Mouse (Mus musculus) liver, embryonic 12.5 days (tissue): ENCODE measurements around the gene Ngb. TPM values are rescaled to one million over a fixed set of nuclear protein-coding genes. Genes with fewer than 3 reads are reported as not detected.

ENCODE experiments used
- polyA plus RNA-seq: library from polyadenylated mRNA; unstranded; fragments of >200 nt; fragmentation: Nextera tagmentation; extraction: Ambion mirVana; gene quantifications from 2 replicates; pipeline ENCODE4 v1.2.1, GENCODE M21; 2016

Ngb gene
- polyA plus RNA-seq, 1 experiment from 2014 or later = 0.17 TPM

Other genes with a start within 250 kb of the Ngb start
- 6.7 and 7.7 TPM in 2 replicates for gene Irf2bpl, start 217.7 kb downstream of the Ngb start, polyA plus RNA-seq
- 18.0 and 19.2 TPM in 2 replicates for gene Cipc, start 155.5 kb downstream of the Ngb start, polyA plus RNA-seq
- gene Zdhhc22, start 112.1 kb downstream of the Ngb start, polyA plus RNA-seq = not detected in 2 replicates
- gene Tmem63c, start 81.2 kb downstream of the Ngb start, polyA plus RNA-seq = not detected in 2 replicates
- gene Gstz1, start 44.6 kb upstream of the Ngb start, polyA plus RNA-seq = 44.8 and 49.2 TPM in 2 replicates
- gene Pomt2, start 45.4 kb upstream of the Ngb start, polyA plus RNA-seq = 7.1 and 7.3 TPM in 2 replicates
- gene Samd15, start 97.2 kb upstream of the Ngb start, polyA plus RNA-seq = 16.2 and 16.7 TPM in 2 replicates
- 1.3 and 1.4 TPM in 2 replicates for gene Tmed8, start 97.9 kb upstream of the Ngb start, polyA plus RNA-seq
- 0.32 and 0.49 TPM in 2 replicates for gene Noxred1, start 136.2 kb upstream of the Ngb start, polyA plus RNA-seq
- 11.6 and 13.6 TPM in 2 replicates for gene Vipas39, start 163.7 kb upstream of the Ngb start, polyA plus RNA-seq
- gene Ahsa1, start 163.9 kb upstream of the Ngb start, polyA plus RNA-seq = 214 and 222 TPM in 2 replicates
- 0.33 and 0.74 TPM in 2 replicates for gene Ism2, start 197.2 kb upstream of the Ngb start, polyA plus RNA-seq